Mouse (Mus musculus) liver, embryonic 14.5 days (tissue): ENCODE data around the gene Jarid2. TPM values are rescaled to one million over a fixed set of nuclear protein-coding genes. Genes with fewer than 3 reads are reported as not detected.

Experiments used
- ATAC-seq: fragments of 200-750 bp; cut with Nextera tagmentation; 2 replicates; pipeline ENCODE4 v1.8.0; 2017; ENCODE audit warnings: moderate number of reproducible peaks, mild to moderate bottlenecking, moderate library complexity; ENCODE audit not compliant: insufficient read depth
- DNase-seq, 3 experiments: peaks; one replicate each; pipeline ENCODE4 v3.0.0-alpha.2; 2012 to 2013; ENCODE audit warnings: low read depth in 3 of 3, low spot score in 3 of 3
- H3K27ac ChIP-seq: fragments of 300-500 bp; sonication (generic); 2 replicates; pipeline ENCODE4 v1.5.1; 2014; ENCODE audit warnings: moderate library complexity, mild to moderate bottlenecking, control low read depth, inconsistent platforms
- H3K27me3 ChIP-seq: fragments of 300-500 bp; sonication (generic); 2 replicates; pipeline ENCODE4 v1.6.1; 2014; ENCODE audit warnings: mild to moderate bottlenecking, low read length, moderate library complexity; ENCODE audit not compliant: control insufficient read depth, insufficient read depth
- H3K36me3 ChIP-seq: fragments of 300-500 bp; sonication (generic); replicated peaks from 2 replicates; pipeline ENCODE4 v1.6.1; 2014; ENCODE audit warnings: low read depth; ENCODE audit not compliant: control insufficient read depth, insufficient read depth
- H3K4me1 ChIP-seq, 2 experiments: fragments of 200-500 bp in 1 of 2; fragments of 300-500 bp in 1 of 2; sonication (generic) in 1 of 2; replicated peaks; 2 replicates each; pipeline ENCODE4 v1.6.1; 2012 to 2014; ENCODE audit warnings: antibody characterized with exemption in 1 of 2, inconsistent platforms in 1 of 2, low read length in 1 of 2; ENCODE audit not compliant: control insufficient read depth in 2 of 2, insufficient read depth in 2 of 2
- H3K4me2 ChIP-seq: fragments of 300-500 bp; sonication (generic); 2 replicates; pipeline ENCODE4 v1.6.1; 2014; ENCODE audit warnings: low read depth, mild to moderate bottlenecking, control low read depth, moderate library complexity
- H3K4me3 ChIP-seq, 2 experiments: fragments of 200-500 bp in 1 of 2; fragments of 300-500 bp in 1 of 2; sonication (generic) in 1 of 2; 2 replicates each; pipeline ENCODE4 v1.5.1; 2012 to 2014; ENCODE audit warnings: low read depth in 2 of 2, low read length in 2 of 2, mild to moderate bottlenecking in 2 of 2, control low read depth in 1 of 2, inconsistent platforms in 1 of 2, moderate library complexity in 1 of 2; ENCODE audit not compliant: insufficient read depth in 1 of 2
- H3K9ac ChIP-seq: fragments of 300-500 bp; sonication (generic); replicated peaks from 2 replicates; pipeline ENCODE4 v1.6.1; 2014; ENCODE audit warnings: mild to moderate bottlenecking, control low read depth, moderate library complexity
- H3K9me3 ChIP-seq: fragments of 300-500 bp; sonication (generic); 2 replicates; pipeline ENCODE4 v1.6.1; 2016; ENCODE audit warnings: low read length, mixed read lengths; ENCODE audit not compliant: control insufficient read depth
- CTCF ChIP-seq: IDR thresholded peaks from 2 replicates; pipeline ENCODE4 v1.5.1; 2016; ENCODE audit warnings: antibody characterized with exemption, low read depth, control low read depth
- EP300 ChIP-seq: IDR thresholded peaks from 2 replicates; pipeline ENCODE4 v1.6.1; 2016; ENCODE audit warnings: antibody characterized with exemption, low read depth
- WGBS: fragments of 180-500 bp; shearing (Covaris S2); extraction: QIAGEN DNeasy Blood & Tissue Kit; methylation state at CpG from one replicate; pipeline ENCODE4 v1.1.7; 2014; ENCODE audit not compliant: insufficient replicate concordance; 5-methylcytosine and 5-hydroxymethylcytosine counted together
- polyA plus RNA-seq, 2 experiments: library from polyadenylated mRNA; depleted of rRNA in 1 of 2; stranded (reverse) in 1 of 2; unstranded in 1 of 2; fragments of >200 nt; fragmentation: Nextera tagmentation in 1 of 2; extraction: Ambion mirVana in 1 of 2; gene quantifications; 2 replicates each; pipeline versions ENCODE4 v1.2.1 to v1.2.3; 2012 to 2014

Jarid2 gene
- polyA plus RNA-seq, 2 experiments: 4.9 to 5.9 TPM

GRCm38 (mm10) chr13:44799166-44799565, 69.9 kb downstream of the Jarid2 start:
- no peak for DNase-seq
- TF ChIP-seq CTCF (no peak), EP300 (no peak)
- Histone ChIP-seq H3K27me3 (no peaks in the 10 kb centered on the region), H3K4me3 (no peak overlapping the region), H3K4me2 (no peak overlapping the region), H3K4me1 (peaks cover 0 to 8% of the 10 kb centered on the region in 2 experiments; a peak in 2 of 4 replicates), H3K9me3 (no peaks in the 10 kb centered on the region), H3K27ac (no peak overlapping the region), H3K36me3 (no peaks in the 10 kb centered on the region), H3K9ac (no peak overlapping the region)
- no peak for ATAC-seq

GRCm38 (mm10) chr13:44800059-44800458, 70.8 kb downstream of the Jarid2 start:
- 28% methylated on average over 7 of the region's 7 CpGs for WGBS
- Histone ChIP-seq H3K4me1 (peaks cover 0 to 5% of the 10 kb centered on the region in 2 experiments; a peak in 1 of 4 replicates), H3K4me3 (no peak overlapping the region), H3K9ac (no peak overlapping the region), H3K27ac (no peak overlapping the region), H3K9me3 (no peaks in the 10 kb centered on the region), H3K36me3 (no peaks in the 10 kb centered on the region), H3K27me3 (no peaks in the 10 kb centered on the region), H3K4me2 (no peak overlapping the region; the same call in 1 of the 2 replicates)
- DNase-seq: peak in 1 of 3 experiments; percentile 26
- no peak for ATAC-seq
- no peak for TF ChIP-seq EP300
- TF ChIP-seq CTCF: no peak

GRCm38 (mm10) chr13:44804876-44805275, 75.6 kb downstream of the Jarid2 start:
- WGBS: 39% methylated on average over 1 of the region's 1 CpGs
- ATAC-seq (no peak), DNase-seq (no peak)
- H3K9me3 ChIP-seq: no peaks in the 10 kb centered on the region
- no peaks in the 10 kb centered on the region for H3K27me3 ChIP-seq
- peaks cover 0 to 2% of the 10 kb centered on the region in 2 experiments; a peak in 1 of 4 replicates for H3K4me1 ChIP-seq
- TF ChIP-seq CTCF: peak; percentile 65
- no peak for TF ChIP-seq EP300
- no peaks in the 10 kb centered on the region for H3K36me3 ChIP-seq
- H3K27ac ChIP-seq: no peak overlapping the region
- H3K9ac ChIP-seq: no peak overlapping the region
- no peak overlapping the region for H3K4me3 ChIP-seq
- no peak overlapping the region for H3K4me2 ChIP-seq

- H3K4me3 ChIP-seq: no peak overlapping the region
- H3K4me1 ChIP-seq: no peaks in the 10 kb centered on the region; a peak in 1 of 4 replicates
- H3K36me3 ChIP-seq: no peaks in the 10 kb centered on the region
- DNase-seq (no peak), ATAC-seq (no peak)
- no peaks in the 10 kb centered on the region for H3K27me3 ChIP-seq
- no peak overlapping the region for H3K4me2 ChIP-seq
- no peak for TF ChIP-seq EP300
- TF ChIP-seq CTCF: no peak
- H3K9ac ChIP-seq: no peak overlapping the region
- H3K9me3 ChIP-seq: no peaks in the 10 kb centered on the region
- WGBS: 68% methylated on average over 1 of the region's 1 CpGs
- H3K27ac ChIP-seq: no peak overlapping the region
Observed at GRCm38 (mm10) chr13:44808307-44808706, 79.0 kb downstream of the Jarid2 start.

GRCm38 (mm10) chr13:44811021-44811420, 81.7 kb downstream of the Jarid2 start:
- TF ChIP-seq CTCF (no peak), EP300 (no peak)
- Histone ChIP-seq H3K4me3 (no peak overlapping the region), H3K27ac (no peak overlapping the region), H3K9ac (no peak overlapping the region), H3K36me3 (no peaks in the 10 kb centered on the region), H3K4me2 (no peak overlapping the region), H3K4me1 (no peaks in the 10 kb centered on the region; a peak in 2 of 4 replicates), H3K27me3 (no peaks in the 10 kb centered on the region), H3K9me3 (no peaks in the 10 kb centered on the region)
- no peak for ATAC-seq
- no peak for DNase-seq
- 57% methylated on average over 2 of the region's 2 CpGs for WGBS
